Mouse (Mus musculus) liver (tissue): ENCODE measurements around the gene Aifm1.
A peak's percentile ranks its signal among the peaks of the same experiment; 100 is the strongest.
"Not testable (repeated sequence)": the region's sequence is repeated elsewhere in the genome, so short reads cannot be mapped to it uniquely, and the experiment has no call there.

ENCODE experiments used
- DNase-seq: peaks from one replicate; pipeline ENCODE4 v3.0.0-alpha.2; 2020; ENCODE audit warnings: mixed read lengths

The Aifm1 gene

GRCm38 (mm10) chrX:48455018-48455417 lies 58.3 kb downstream of the Aifm1 start:
- peak; percentile 36 for DNase-seq

DNA sequence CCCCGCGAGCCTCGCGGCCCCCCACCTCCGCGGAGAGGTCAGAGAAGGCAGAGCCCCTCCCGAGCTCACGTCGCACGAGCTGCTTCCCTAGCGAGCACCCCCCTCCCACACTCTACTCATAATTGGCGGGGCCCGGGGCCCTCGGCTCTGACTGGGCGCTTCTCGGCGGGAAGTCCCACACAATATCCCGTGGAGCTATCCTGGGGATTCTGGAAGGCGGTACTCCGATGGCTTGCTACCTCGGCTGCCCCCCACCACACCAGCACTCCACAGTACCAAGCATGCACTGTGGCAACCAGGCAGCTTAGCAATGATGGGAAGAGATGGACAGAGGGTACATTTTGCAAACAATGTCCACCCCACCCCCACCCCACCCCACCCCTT lies 58.9 kb downstream of the Aifm1 start:
- no peak for DNase-seq

DNA sequence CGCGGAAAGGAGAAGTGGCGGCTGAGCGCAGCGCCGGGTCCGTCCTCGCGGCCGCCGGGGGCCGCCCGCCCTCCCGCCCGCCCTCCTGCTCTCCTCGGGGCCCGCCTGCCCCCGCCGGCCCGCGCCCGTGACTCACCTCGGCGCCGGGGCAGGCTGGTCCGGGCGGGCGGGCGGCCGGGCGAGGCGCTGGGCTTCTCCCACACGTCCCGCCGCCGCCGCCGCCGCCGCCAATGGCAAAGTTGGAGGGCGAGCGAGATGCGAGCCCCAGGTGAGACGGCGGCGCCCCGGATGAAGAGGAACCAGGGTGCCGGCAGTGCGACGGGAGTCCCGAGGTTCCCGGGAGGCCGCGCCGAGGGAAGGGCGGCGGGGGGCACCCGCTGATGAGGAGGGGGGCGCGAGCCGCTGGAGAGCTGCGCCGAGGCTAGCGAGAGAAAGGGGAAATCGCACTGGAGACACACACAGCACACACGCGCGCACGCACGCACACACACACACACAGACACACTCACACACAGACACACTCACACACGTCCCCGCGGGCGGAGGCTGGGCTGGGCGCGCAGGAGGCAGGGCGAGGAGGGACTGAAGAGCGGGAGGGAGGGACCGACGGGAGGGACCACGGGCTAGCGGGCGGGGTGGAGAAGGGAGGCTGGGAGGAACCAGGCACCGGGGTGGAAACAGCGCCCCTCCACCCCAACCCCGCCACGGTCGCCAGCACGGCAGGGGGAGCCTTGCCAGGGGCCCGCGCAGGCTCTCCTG lies 59.4 kb downstream of the Aifm1 start:
- DNase-seq = peak; percentile 84

DNA sequence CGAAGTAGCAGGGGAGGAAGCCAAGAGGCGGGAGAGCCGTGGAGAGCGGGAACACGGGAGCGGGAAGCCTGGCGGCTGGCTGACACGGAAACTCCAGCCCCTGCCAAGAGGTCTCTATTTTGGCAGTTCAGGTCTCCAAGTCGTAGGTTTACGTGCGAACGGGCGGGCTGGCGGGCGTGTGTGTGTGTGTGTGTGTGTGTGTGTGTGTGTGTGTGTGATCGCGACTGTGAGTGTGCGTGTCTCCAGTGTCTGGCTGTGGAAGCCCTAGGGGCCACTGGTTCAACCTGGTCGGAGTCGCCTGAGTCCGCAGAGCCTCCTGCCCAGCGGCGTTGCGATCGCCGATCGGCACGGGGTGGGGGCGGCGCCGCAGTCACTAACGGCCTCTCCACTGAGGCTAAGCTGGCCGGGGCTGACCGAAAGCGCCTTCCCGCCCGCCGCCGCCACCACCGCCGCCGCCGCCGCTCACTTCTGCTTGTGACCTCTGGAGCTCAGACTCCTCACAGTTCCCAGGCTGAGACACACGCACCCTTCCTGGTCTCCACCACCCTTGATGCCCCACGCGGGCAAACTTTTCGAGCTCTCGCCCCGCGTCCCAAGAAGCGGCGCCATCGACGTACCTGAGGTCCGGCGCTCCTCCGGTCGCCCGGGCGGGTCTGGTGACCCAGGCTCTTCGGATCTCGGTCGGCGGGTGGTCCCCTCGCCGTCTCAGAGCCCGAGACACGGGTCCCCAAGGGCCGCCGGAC lies 60.3 kb downstream of the Aifm1 start:
- DNase-seq = peak; percentile 47

DNA sequence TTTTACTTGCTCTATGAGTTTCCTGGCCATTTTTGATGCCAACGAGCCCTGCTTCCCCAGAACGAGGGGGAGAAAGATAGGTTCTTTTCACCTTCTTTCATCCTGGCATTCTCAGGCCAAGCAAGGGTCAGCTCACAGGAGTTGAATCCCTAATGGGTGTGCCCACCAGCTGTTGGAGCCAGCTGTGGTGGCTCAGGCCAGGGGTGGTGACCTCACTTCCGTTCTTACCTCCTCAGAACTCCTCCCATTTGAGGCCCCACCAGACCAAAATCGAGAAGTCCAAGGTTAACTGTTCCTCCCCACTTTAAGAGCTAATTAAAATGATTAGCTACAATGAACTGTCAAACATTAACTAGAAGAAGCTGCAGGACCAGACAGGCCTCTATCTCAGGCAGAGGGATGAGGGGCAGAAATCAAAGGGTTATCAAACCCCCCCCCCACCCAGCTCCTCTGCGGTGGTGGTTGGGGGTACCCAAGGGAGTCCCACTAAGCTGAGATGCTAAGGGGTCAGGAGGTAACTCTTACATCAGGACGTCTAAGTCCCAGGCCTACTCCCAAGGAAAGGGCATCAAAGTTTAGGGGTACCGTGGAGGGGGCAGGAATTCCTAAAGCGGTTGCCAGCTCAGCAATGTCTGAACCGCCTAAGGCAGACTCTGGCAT lies 61.0 kb downstream of the Aifm1 start:
- peak; percentile 37 for DNase-seq

GRCm38 (mm10) chrX:48449646-48450045 lies 63.7 kb downstream of the Aifm1 start:
- DNase-seq = no peak

DNA sequence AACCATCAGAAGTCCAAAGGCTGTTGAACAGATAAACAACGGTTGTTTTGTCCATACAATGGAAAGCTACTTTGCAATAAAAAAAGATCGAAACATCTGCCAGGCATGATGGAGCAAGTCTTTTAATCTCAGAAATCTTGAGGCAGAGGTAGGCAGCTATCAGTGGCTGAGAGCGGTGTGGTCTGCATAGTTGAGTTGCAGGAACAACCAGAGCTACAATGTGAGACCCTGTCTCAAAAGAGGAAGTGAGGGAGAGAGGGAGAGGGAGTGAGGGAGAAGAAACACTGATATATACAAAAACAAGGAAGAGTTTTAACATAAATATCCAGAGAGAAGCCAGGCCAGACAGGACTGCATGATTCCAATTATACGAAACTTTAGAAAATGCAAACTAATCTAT lies 68.7 kb downstream of the Aifm1 start:
- no peak for DNase-seq

GRCm38 (mm10) chrX:48441954-48442353 lies 71.4 kb downstream of the Aifm1 start:
- DNase-seq = no peak

DNA sequence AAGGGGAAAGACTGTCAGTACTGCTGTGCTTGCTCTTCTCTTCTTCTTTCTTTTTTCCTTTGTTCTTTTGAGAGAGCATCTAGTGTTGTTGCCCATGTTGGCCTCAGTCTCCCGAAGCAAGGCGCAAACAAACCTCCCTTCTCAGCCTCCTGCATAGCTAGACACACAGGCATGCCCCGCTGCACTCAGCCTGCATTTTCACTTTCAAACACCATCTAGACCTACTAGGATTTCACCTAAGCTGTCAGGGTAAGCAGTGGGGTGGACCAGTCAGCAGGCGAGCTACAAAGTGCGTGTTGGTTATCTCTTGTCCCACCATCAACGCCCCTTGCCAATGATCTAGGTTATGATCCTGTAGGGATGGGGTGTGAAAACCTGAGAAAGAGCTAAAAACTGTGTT lies 71.8 kb downstream of the Aifm1 start:
- no peak for DNase-seq

DNA sequence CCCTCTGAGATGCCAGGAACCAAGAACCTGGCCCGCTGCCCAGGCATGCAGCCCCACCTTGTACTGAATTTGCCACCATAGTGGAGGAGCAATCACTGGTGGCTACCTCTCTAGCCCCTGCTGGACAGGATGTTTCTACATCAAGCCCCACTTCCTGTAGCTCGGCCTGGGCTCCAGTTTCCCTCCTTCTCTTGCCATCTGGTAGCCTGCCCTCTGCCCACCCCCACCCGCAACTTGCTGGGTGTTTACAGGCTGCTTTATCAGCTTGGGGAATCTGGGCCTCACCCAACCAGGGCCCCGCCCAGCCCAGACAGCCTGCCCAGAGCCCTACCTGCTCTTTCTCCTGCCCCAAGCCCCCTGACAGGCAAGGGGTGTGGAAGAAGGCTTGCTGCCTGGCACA lies 74.3 kb downstream of the Aifm1 start:
- DNase-seq = peak; percentile 53

DNA sequence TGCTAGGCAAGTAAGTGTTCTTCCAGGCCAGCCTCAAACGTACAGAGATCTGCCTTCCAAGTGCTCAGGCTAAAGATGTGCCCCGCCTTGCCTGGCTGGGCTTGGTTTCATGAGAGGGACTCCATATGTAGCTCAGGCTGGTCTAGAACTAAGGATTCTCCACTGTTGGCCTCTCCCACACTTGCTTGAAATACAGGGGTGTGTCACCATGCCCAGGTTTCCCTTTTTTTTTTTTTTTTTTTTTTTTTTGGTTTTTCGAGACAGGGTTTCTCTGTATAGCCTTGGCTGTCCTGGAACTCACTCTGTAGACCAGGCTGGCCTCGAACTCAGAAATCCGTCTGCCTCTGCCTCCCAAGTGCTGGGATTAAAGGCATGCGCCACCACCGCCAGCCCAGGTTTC lies 77.3 kb downstream of the Aifm1 start:
- not testable (repeated sequence) for DNase-seq

- DNase-seq = peak; percentile 24
Measured at GRCm38 (mm10) chrX:48435477-48435900, 77.9 kb downstream of the Aifm1 start.

GRCm38 (mm10) chrX:48434251-48434650 lies 79.1 kb downstream of the Aifm1 start:
- DNase-seq = no peak

- peak; percentile 50 for DNase-seq
Measured at GRCm38 (mm10) chrX:48433527-48433899, 79.8 kb downstream of the Aifm1 start.

- no peak for DNase-seq
Measured at GRCm38 (mm10) chrX:48432599-48433526, 80.5 kb downstream of the Aifm1 start.

- peak; percentile 29 for DNase-seq
Measured at GRCm38 (mm10) chrX:48429538-48429937, 83.8 kb downstream of the Aifm1 start.

DNA sequence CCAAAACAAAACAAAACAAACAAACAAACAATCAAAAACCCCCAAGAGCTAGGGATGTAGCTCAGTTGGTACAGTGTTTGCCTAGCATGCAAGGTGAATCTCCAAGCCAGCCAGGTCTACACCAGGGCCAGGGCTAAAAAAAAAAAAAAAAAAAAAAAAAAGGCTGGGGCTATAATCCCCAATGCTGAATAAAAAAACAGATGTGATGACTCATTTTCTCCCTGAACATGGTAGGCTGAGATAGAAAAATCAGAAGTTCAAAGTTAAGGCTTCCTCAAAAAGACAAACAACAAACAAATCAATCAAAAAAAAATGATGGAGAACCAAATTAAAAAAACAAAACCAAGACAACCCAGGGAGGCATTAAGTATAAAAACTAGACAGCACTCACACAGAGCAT lies 84.3 kb downstream of the Aifm1 start:
- no peak for DNase-seq

GRCm38 (mm10) chrX:48428642-48429041 lies 84.7 kb downstream of the Aifm1 start:
- no peak for DNase-seq

- no peak for DNase-seq
Measured at GRCm38 (mm10) chrX:48428241-48428640, 85.1 kb downstream of the Aifm1 start.

GRCm38 (mm10) chrX:48425280-48425679 lies 88.1 kb downstream of the Aifm1 start:
- DNase-seq = peak; percentile 66
